Mouse (Mus musculus) G1E (cell line): ENCODE results near the gene Kri1.

Experiments used
- CTCF ChIP-seq: IDR thresholded peaks from 2 replicates; pipeline ENCODE4 v1.5.1; 2012; ENCODE audit warnings: low read depth, low read length, inconsistent platforms, mixed read lengths
- GATA1 ChIP-seq: IDR thresholded peaks from 2 replicates; pipeline ENCODE4 v1.6.1; 2012; ENCODE audit warnings: borderline replicate concordance, low read length, inconsistent platforms, mixed read lengths
- POLR2AphosphoS5 ChIP-seq: IDR thresholded peaks from 2 replicates; pipeline ENCODE4 v1.6.1; 2012; ENCODE audit warnings: low read depth, low read length, inconsistent platforms; ENCODE audit not compliant: insufficient replicate concordance
- TAL1 ChIP-seq: conservative IDR thresholded peaks from 2 replicates; pipeline ENCODE4 v1.6.1; 2012; ENCODE audit warnings: low read depth, low read length, inconsistent platforms, mixed read lengths

GRCm38 (mm10) chr9:21334747-21335146 lies 47.0 kb upstream of the Kri1 start:
- TF ChIP-seq CTCF (no peak), GATA1 (no peak), TAL1 (no peak), POLR2AphosphoS5 (no peak)
